Mouse (Mus musculus) kidney, postnatal 0 days (tissue): ENCODE results near the gene Gng12. TPM values are rescaled to one million over a fixed set of nuclear protein-coding genes. Genes with fewer than 3 reads are reported as not detected.
"Not testable (repeated sequence)": the region's sequence is repeated elsewhere in the genome, so short reads cannot be mapped to it uniquely, and the experiment has no call there.

Source experiments
- ATAC-seq: fragments of 200-750 bp; cut with Nextera tagmentation; replicated peaks from 2 replicates; pipeline ENCODE4 v1.8.0; 2017; ENCODE audit warnings: low read depth, moderate number of reproducible peaks, moderate TSS enrichment, moderate library complexity; ENCODE audit not compliant: low FRiP score
- DNase-seq: peaks from one replicate; pipeline ENCODE4 v3.0.0-alpha.2; 2016; ENCODE audit warnings: low spot score
- H3K27ac ChIP-seq: fragments of 300-500 bp; sonication (generic); 2 replicates; pipeline ENCODE4 v1.5.1; 2014; ENCODE audit warnings: mild to moderate bottlenecking
- H3K27me3 ChIP-seq: fragments of 300-500 bp; sonication (generic); 2 replicates; pipeline ENCODE4 v1.6.1; 2014; ENCODE audit warnings: low read length, mixed read lengths; ENCODE audit not compliant: insufficient read depth
- H3K36me3 ChIP-seq: fragments of 300-500 bp; sonication (generic); 2 replicates; pipeline ENCODE4 v1.6.1; 2014; ENCODE audit warnings: low read length, mixed read lengths; ENCODE audit not compliant: insufficient read depth
- H3K4me1 ChIP-seq: fragments of 300-500 bp; sonication (generic); replicated peaks from 2 replicates; pipeline ENCODE4 v1.6.1; 2014; ENCODE audit warnings: antibody characterized with exemption, low read length, mixed read lengths; ENCODE audit not compliant: insufficient read depth
- H3K4me2 ChIP-seq: fragments of 300-500 bp; sonication (generic); 2 replicates; pipeline ENCODE4 v1.6.1; 2014; ENCODE audit warnings: mild to moderate bottlenecking, low read length, moderate library complexity, mixed read lengths
- H3K4me3 ChIP-seq: fragments of 300-500 bp; sonication (generic); replicated peaks from 2 replicates; pipeline ENCODE4 v1.5.1; 2014; ENCODE audit warnings: low read depth, low read length
- H3K9ac ChIP-seq: fragments of 300-500 bp; sonication (generic); 2 replicates; pipeline ENCODE4 v1.6.1; 2014; ENCODE audit warnings: low read depth, low read length
- H3K9me3 ChIP-seq: fragments of 300-500 bp; sonication (generic); replicated peaks from 2 replicates; pipeline ENCODE4 v1.6.1; 2016; ENCODE audit warnings: low read length, inconsistent platforms, mixed read lengths
- CTCF ChIP-seq: IDR thresholded peaks from 2 replicates; pipeline ENCODE4 v1.5.1; 2016; ENCODE audit warnings: antibody characterized with exemption, low read depth, mild to moderate bottlenecking, moderate library complexity
- WGBS: fragments of 180-500 bp; shearing (Covaris S2); extraction: QIAGEN DNeasy Blood & Tissue Kit; methylation state at CpG from one replicate; pipeline ENCODE4 v1.1.7; 2014; 5-methylcytosine and 5-hydroxymethylcytosine counted together
- polyA plus RNA-seq: library from polyadenylated mRNA; unstranded; fragments of >200 nt; fragmentation: Nextera tagmentation; extraction: Ambion mirVana; gene quantifications from 2 replicates; pipeline ENCODE4 v1.2.1, GENCODE M21; 2015

Gene Gng12
- polyA plus RNA-seq, 1 experiment from 2014 or later: 144 TPM

DNA sequence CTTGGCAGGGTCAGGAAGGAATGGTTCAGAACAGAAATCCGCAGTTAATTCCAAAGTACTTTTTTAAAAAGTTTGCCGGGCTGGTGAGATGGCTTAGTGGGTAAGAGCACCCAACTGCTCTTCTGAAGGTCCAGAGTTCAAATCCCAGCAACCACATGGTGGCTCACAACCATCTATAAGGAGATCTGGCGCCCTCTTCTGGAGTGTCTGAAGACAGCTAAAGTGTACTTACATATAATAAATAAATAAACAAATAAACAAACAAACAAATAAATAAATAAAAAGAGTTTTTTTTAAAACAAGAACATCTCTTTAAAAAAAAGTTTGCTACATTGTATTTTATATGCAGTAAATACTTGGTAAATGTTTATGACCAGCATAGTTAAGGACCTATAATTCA lies 67.5 kb downstream of the Gng12 start:
- not testable (repeated sequence) for H3K27ac ChIP-seq, H3K36me3 ChIP-seq, H3K27me3 ChIP-seq, ATAC-seq, DNase-seq, H3K4me2 ChIP-seq, H3K9me3 ChIP-seq, H3K4me3 ChIP-seq, H3K9ac ChIP-seq
- WGBS: 83% methylated on average over 3 of the region's 3 CpGs
- peak; percentile 46 for TF ChIP-seq CTCF
- H3K4me1 ChIP-seq: peaks cover 16% of the 10 kb centered on the region

DNA sequence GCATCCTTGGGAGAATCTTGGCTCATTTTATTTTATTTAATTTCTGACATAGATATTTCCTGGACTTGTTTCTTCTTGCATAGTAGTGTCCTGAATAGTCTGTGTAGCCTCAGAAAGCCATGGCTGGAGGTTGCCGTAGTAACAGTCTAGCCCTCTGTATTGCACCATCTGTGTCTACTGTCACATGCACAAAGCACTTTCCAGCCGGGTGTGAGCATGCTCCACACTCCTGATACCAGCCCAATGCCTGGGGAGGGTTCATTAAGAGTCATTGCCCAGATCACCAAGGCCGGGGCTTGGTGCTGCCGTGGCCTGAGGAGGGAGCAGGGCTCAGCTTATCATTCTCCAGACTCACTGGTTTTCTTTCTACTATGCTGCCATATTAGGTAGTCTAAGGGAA lies 68.0 kb downstream of the Gng12 start:
- Histone ChIP-seq H3K4me2 (no peak overlapping the region), H3K9me3 (no peaks in the 10 kb centered on the region), H3K27me3 (no peaks in the 10 kb centered on the region), H3K9ac (no peak overlapping the region), H3K4me3 (no peak overlapping the region), H3K36me3 (0 out of 2 replicates have a peak, but pooled peaks cover 4% of the 10 kb centered on the region), H3K4me1 (peaks cover 18% of the 10 kb centered on the region), H3K27ac (no peak overlapping the region)
- 70% methylated on average over 4 of the region's 4 CpGs for WGBS
- TF ChIP-seq CTCF: no peak
- DNase-seq (no peak), ATAC-seq (no peak)

DNA sequence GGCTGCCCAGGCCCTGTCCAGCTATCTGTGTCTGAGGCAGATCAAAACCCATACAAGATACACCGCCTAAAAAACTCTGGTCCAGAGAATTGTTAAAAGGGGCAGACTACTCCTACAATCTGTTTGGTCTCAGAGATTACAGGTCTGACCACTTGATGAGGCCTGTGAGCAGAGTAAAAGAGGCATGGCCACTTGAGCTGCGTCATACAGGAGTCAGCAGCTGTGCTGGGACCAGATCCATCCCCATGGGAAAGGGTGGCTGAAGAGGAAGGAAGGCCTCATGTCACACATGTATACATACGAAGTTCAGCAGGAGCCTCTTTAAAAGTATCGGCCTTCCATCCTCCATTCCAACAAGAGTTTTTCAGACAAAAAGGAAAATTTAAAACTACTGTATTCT lies 69.0 kb downstream of the Gng12 start:
- ATAC-seq (no peak), DNase-seq (no peak)
- no peaks in the 10 kb centered on the region for H3K27me3 ChIP-seq
- H3K27ac ChIP-seq: no peak overlapping the region
- no peak for TF ChIP-seq CTCF
- H3K9ac ChIP-seq: no peak overlapping the region
- 64% methylated on average over 4 of the region's 4 CpGs for WGBS
- H3K36me3 ChIP-seq: 0 out of 2 replicates have a peak, but pooled peaks cover 4% of the 10 kb centered on the region
- H3K9me3 ChIP-seq: no peaks in the 10 kb centered on the region
- H3K4me3 ChIP-seq: no peak overlapping the region
- H3K4me2 ChIP-seq: no peak overlapping the region
- peaks cover 18% of the 10 kb centered on the region for H3K4me1 ChIP-seq

DNA sequence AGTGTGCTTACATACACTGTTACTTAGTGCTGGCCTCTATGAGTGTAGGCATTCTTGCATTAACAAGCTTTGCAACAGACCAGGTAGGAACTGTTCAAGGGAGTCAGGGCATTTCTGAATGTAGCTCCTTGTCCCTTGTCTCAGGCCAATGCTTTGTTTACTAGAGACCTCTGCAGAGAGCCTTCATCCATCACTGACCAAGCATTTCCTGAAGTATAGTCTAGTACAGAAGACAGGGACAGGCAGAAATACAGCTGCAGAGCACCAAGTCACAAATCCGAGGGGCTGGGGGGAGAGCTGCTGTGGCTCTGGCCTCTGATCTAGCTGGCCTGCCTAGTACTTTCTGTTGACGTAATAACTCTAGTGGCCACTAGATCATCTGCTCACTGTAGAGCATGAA lies 71.6 kb downstream of the Gng12 start:
- Histone ChIP-seq H3K4me3 (no peak overlapping the region), H3K4me1 (peaks cover 22% of the 10 kb centered on the region), H3K4me2 (no peak overlapping the region), H3K27me3 (no peaks in the 10 kb centered on the region), H3K36me3 (0 out of 2 replicates have a peak, but pooled peaks cover 4% of the 10 kb centered on the region), H3K9ac (no peak overlapping the region), H3K27ac (peak overlapping the region; percentile 75), H3K9me3 (no peaks in the 10 kb centered on the region)
- TF ChIP-seq CTCF: no peak
- DNase-seq: peak; percentile 76
- 7% methylated on average over 2 of the region's 2 CpGs for WGBS
- peak; percentile 83 for ATAC-seq

GRCm38 (mm10) chr6:66969446-66969845 lies 73.2 kb downstream of the Gng12 start:
- no peak overlapping the region for H3K4me2 ChIP-seq
- no peaks in the 10 kb centered on the region for H3K27me3 ChIP-seq
- DNase-seq (no peak), ATAC-seq (no peak)
- H3K36me3 ChIP-seq: 0 out of 2 replicates have a peak, but pooled peaks cover 4% of the 10 kb centered on the region
- no peak overlapping the region for H3K9ac ChIP-seq
- H3K27ac ChIP-seq: no peak overlapping the region
- WGBS: 63% methylated on average over 3 of the region's 3 CpGs
- no peaks in the 10 kb centered on the region for H3K9me3 ChIP-seq
- no peak for TF ChIP-seq CTCF
- H3K4me1 ChIP-seq: peaks cover 23% of the 10 kb centered on the region
- no peak overlapping the region for H3K4me3 ChIP-seq

DNA sequence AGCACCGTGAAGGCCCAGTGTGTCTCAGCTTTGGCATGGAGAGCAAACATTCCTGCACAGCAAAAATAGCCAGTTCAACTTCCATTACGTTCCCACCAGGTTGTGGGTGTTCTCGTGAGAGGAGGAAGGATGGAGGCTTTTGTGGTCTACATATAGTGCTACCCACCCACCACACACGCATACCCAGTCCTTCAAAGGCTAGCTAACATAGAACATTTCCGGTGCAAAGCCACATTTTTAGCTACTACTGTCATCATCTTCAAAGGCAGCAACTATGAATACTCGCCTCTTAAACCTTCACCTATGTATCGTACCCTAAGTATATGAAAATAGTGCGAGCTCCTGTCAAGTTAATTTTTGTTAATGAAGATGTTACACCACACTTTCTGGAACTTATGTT lies 76.1 kb downstream of the Gng12 start:
- TF ChIP-seq CTCF: no peak
- 76% methylated on average over 8 of the region's 8 CpGs for WGBS
- no peaks in the 10 kb centered on the region for H3K36me3 ChIP-seq
- DNase-seq: no peak
- no peak overlapping the region for H3K9ac ChIP-seq
- no peaks in the 10 kb centered on the region for H3K27me3 ChIP-seq
- H3K4me1 ChIP-seq: peaks cover 21% of the 10 kb centered on the region
- H3K9me3 ChIP-seq: no peaks in the 10 kb centered on the region
- no peak overlapping the region for H3K4me3 ChIP-seq
- H3K4me2 ChIP-seq: no peak overlapping the region
- H3K27ac ChIP-seq: no peak overlapping the region
- no peak for ATAC-seq

DNA sequence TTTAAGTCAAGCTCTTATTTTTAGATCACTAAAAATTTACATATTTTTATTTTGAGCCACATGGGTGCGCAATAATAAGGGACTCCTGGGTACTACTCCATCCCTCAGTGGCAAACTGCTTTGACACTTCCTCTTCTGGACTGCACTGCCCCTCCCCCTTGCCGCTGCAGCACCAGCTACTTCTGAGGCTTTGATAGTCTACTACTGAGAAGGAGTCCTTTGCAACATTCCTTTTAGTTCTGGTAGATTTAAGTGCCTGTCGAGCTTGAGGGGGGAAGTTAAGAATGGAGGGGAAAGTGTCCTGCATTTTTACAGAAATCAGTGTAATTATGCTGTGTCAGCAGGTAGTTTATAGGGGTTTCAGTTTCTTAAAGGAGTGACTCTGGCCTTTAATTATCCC lies 77.0 kb downstream of the Gng12 start:
- H3K36me3 ChIP-seq: no peaks in the 10 kb centered on the region
- H3K27me3 ChIP-seq: no peaks in the 10 kb centered on the region
- H3K9ac ChIP-seq: no peak overlapping the region
- no peaks in the 10 kb centered on the region for H3K9me3 ChIP-seq
- no peak overlapping the region for H3K4me2 ChIP-seq
- H3K4me3 ChIP-seq: no peak overlapping the region
- H3K4me1 ChIP-seq: peaks cover 12% of the 10 kb centered on the region; the same call in 1 of the 2 replicates
- no peak overlapping the region for H3K27ac ChIP-seq
- 11% methylated on average over 3 of the region's 3 CpGs for WGBS
- DNase-seq (peak; percentile 63), ATAC-seq (0 out of 2 replicates have a peak, but pooled peaks have one; percentile 61)
- TF ChIP-seq CTCF: no peak; the same call in 1 of the 2 replicates
